Mouse (Mus musculus) forebrain, embryonic 11.5 days (tissue): ENCODE results near the gene Batf2. TPM values are rescaled to one million over a fixed set of nuclear protein-coding genes. Genes with fewer than 3 reads are reported as not detected.

ENCODE experiments used
- ATAC-seq: fragments of 200-750 bp; cut with Nextera tagmentation; replicated peaks from 2 replicates; pipeline ENCODE4 v1.8.0; 2017; ENCODE audit warnings: moderate TSS enrichment; ENCODE audit not compliant: low FRiP score
- DNase-seq: peaks from one replicate; pipeline ENCODE4 v3.0.0-alpha.2; 2017; ENCODE audit warnings: low spot score
- H3K27ac ChIP-seq: fragments of 300-500 bp; sonication (generic); 2 replicates; pipeline ENCODE4 v1.5.1; 2014; ENCODE audit warnings: low read depth, low read length
- H3K27me3 ChIP-seq: fragments of 300-500 bp; sonication (generic); 2 replicates; pipeline ENCODE4 v1.6.1; 2014; ENCODE audit warnings: mild to moderate bottlenecking, low read length, mixed read lengths; ENCODE audit not compliant: control insufficient read depth, insufficient read depth
- H3K36me3 ChIP-seq: fragments of 300-500 bp; sonication (generic); 2 replicates; pipeline ENCODE4 v1.6.1; 2014; ENCODE audit warnings: mild to moderate bottlenecking, low read length, moderate library complexity, mixed read lengths; ENCODE audit not compliant: control insufficient read depth, insufficient read depth
- H3K4me1 ChIP-seq: fragments of 300-500 bp; sonication (generic); replicated peaks from 2 replicates; pipeline ENCODE4 v1.6.1; 2014; ENCODE audit warnings: low read length, mixed read lengths; ENCODE audit not compliant: control insufficient read depth, insufficient read depth
- H3K4me2 ChIP-seq: fragments of 300-500 bp; sonication (generic); 2 replicates; pipeline ENCODE4 v1.6.1; 2014; ENCODE audit warnings: low read depth, mild to moderate bottlenecking, low read length, moderate library complexity, mixed read lengths; ENCODE audit not compliant: severe bottlenecking
- H3K4me3 ChIP-seq: fragments of 300-500 bp; sonication (generic); 2 replicates; pipeline ENCODE4 v1.5.1; 2014; ENCODE audit warnings: low read depth, low read length
- H3K9ac ChIP-seq: fragments of 300-500 bp; sonication (generic); 2 replicates; pipeline ENCODE4 v1.6.1; 2014; ENCODE audit warnings: low read length
- H3K9me3 ChIP-seq: fragments of 300-500 bp; sonication (generic); 2 replicates; pipeline ENCODE4 v1.6.1; 2016; ENCODE audit warnings: low read length, mixed read lengths; ENCODE audit not compliant: control insufficient read depth
- WGBS: fragments of 180-500 bp; shearing (Covaris S2); extraction: QIAGEN DNeasy Blood & Tissue Kit; methylation state at CpG from one replicate; pipeline ENCODE4 v1.1.7; 2014; 5-methylcytosine and 5-hydroxymethylcytosine counted together
- polyA plus RNA-seq: library from polyadenylated mRNA; unstranded; fragments of >200 nt; fragmentation: Nextera tagmentation; extraction: Ambion mirVana; gene quantifications from 2 replicates; pipeline ENCODE4 v1.2.1, GENCODE M21; 2014

Gene Batf2
- polyA plus RNA-seq, 1 experiment from 2014 or later = not detected

DNA sequence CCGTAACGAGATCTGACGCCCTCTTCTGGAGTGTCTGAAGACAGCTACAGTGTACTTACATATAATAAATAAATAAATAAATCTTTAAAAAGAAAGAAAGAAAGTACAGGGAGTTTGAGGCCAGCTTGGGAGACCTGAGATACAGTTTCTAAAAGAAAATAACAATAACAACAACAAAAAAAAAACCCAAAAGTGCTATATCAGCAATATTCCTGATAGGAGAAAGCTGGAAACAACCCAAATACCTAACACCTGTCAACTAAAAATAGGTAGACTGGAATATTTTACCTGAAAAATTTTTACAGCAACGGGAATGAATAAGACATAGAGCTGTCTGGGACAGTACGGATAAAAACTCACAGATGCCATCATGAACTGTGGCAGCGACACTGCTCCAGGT is 38.0 kb downstream of the Batf2 start:
- H3K27ac ChIP-seq = no peak overlapping the region
- 89% methylated on average over 5 of the region's 6 CpGs for WGBS

DNA sequence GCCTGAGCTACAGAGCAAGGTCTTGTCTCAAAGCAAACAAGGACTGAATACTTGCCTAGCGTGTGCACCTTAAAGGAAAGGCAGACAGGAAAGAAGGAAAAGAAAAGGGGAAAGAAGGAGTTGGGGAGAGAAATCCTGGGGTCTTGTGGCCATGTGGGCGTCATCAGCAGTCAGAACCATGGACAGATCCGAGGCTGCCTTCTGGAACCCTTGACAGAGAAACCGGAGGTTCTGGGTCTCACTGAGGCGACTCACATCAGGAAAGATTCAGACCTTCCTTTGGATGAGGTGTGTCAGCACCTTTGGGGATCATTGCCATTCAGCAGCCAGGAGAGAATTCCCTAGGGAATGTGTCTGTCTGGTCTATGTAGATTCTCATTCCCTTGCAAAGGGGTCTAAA is 40.8 kb downstream of the Batf2 start:
- H3K27me3 ChIP-seq = no peaks in the 10 kb centered on the region
- H3K9me3 ChIP-seq = no peaks in the 10 kb centered on the region
- no peak overlapping the region for H3K9ac ChIP-seq
- no peak overlapping the region for H3K4me3 ChIP-seq
- H3K4me1 ChIP-seq = no peaks in the 10 kb centered on the region
- ATAC-seq (no peak), DNase-seq (peak; percentile 59)
- WGBS = 31% methylated on average over 5 of the region's 5 CpGs
- no peak overlapping the region for H3K4me2 ChIP-seq
- no peak overlapping the region for H3K27ac ChIP-seq
- no peaks in the 10 kb centered on the region for H3K36me3 ChIP-seq

More for the DNA sequence above, 38.0 kb downstream of the Batf2 start:
- Histone ChIP-seq H3K4me3 (no peak overlapping the region), H3K36me3 (no peaks in the 10 kb centered on the region), H3K9ac (no peak overlapping the region), H3K4me1 (no peaks in the 10 kb centered on the region), H3K27me3 (no peaks in the 10 kb centered on the region), H3K4me2 (no peak overlapping the region), H3K9me3 (no peaks in the 10 kb centered on the region)
- ATAC-seq = no peak
- no peak for DNase-seq

DNA sequence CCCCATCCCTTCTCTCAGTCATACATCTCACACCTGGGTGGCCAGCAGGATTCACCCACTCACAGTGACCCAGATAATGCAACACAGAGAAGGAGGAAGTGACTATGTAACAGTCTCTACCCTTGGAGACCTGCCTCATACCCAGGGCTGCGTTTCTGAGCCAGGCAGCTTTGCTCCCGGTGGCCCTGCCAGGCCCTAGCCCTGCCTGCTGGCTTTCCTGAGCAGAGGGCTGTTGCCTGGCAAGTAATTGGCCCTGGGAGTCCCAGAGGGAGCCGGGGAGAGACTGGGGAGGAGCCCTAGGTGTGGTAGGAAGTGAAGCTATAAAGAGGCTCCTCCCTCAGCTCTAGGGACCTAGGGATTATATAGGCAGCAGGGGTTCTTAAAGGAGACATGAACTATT is 41.8 kb downstream of the Batf2 start:
- H3K27me3 ChIP-seq = no peaks in the 10 kb centered on the region
- no peak for DNase-seq
- no peaks in the 10 kb centered on the region for H3K9me3 ChIP-seq
- WGBS = 21% methylated on average over 3 of the region's 3 CpGs
- H3K27ac ChIP-seq = no peak overlapping the region
- H3K4me2 ChIP-seq = no peak overlapping the region
- no peak for ATAC-seq
- H3K36me3 ChIP-seq = no peaks in the 10 kb centered on the region
- H3K4me3 ChIP-seq = no peak overlapping the region
- H3K9ac ChIP-seq = no peak overlapping the region
- no peaks in the 10 kb centered on the region for H3K4me1 ChIP-seq

DNA sequence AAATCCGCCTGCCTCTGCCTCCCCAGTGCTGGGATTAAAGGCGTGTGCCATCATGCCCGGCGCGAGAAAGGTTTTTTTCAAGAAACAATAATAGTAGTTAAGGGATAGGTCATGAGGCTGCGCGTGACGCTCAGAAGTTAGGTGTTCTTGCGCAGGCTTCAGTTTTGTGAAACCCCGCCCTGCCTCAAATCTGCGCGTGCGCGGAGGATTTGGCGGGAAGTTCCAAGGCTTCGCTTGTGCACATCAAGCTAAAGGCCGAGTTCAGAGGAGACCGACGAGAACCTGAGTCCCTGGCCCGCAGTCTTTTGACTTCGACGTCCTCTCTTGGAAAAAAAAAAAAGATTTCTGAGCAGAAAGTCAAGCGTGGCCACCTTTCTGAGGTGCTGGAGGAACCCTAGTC is 43.3 kb downstream of the Batf2 start, which contains the start of gene Majin:
TSS of gene Majin (plus strand) at position 258 of the 400 bp plus-strand sequence.
- DNase-seq (no peak), ATAC-seq (no peak)
- Histone ChIP-seq H3K27me3 (no peaks in the 10 kb centered on the region), H3K9ac (no peak within 1 kb of the TSS), H3K36me3 (no peaks in the 10 kb centered on the region), H3K4me2 (no peak within 1 kb of the TSS), H3K27ac (no peak within 1 kb of the TSS), H3K4me3 (no peak within 1 kb of the TSS), H3K4me1 (no peaks in the 10 kb centered on the region), H3K9me3 (no peaks in the 10 kb centered on the region)
- 89% methylated on average over 23 of the region's 23 CpGs for WGBS

DNA sequence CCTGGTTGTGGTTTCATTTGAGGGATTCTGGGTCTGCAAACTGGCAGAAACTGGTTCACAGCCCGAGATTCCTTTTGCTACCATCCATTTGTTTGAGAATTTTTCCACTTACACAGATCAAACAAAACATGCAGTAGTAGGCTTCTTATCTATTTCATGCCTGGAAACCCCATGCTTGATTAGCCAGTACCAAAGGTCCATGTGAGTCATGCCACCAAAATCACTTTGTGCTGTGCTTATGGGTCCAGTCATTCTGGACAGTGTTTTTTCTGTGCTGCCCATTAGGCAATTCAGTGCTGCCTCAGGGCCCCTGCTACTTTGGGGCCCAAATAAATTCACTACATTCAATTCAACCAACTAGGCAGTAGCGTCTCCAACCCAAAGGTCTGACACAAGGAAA is 63.5 kb downstream of the Batf2 start:
- H3K9me3 ChIP-seq = no peaks in the 10 kb centered on the region
- ATAC-seq (no peak), DNase-seq (no peak)
- H3K4me2 ChIP-seq = no peak overlapping the region
- H3K27ac ChIP-seq = no peak overlapping the region
- H3K27me3 ChIP-seq = no peaks in the 10 kb centered on the region
- H3K36me3 ChIP-seq = no peaks in the 10 kb centered on the region
- no peak overlapping the region for H3K4me3 ChIP-seq
- 87% methylated on average over 2 of the region's 2 CpGs for WGBS
- no peaks in the 10 kb centered on the region for H3K4me1 ChIP-seq
- no peak overlapping the region for H3K9ac ChIP-seq

DNA sequence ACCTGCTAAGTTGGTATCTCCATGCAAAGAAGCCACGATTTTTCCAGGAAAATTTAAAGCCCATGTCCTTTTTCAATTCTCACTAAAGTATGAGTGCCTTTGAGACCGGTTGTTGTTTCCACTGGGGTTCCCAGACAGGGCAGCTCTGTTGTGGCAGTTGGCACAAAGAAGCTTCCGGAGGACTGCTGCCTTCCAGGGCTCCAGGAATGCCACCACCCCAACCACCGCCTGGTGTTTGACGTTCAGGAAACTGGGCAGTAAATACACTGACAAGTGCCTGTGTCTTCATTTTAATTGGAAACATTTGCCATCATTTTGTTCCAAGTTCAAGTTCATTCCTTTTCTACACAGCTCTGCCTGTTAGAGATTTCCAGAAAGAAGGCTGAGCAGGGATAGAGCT is 65.9 kb downstream of the Batf2 start:
- H3K4me2 ChIP-seq = no peak overlapping the region
- no peaks in the 10 kb centered on the region for H3K9me3 ChIP-seq
- H3K9ac ChIP-seq = no peak overlapping the region
- ATAC-seq (no peak), DNase-seq (no peak)
- H3K4me1 ChIP-seq = no peaks in the 10 kb centered on the region
- H3K4me3 ChIP-seq = no peak overlapping the region
- no peak overlapping the region for H3K27ac ChIP-seq
- 80% methylated on average over 5 of the region's 5 CpGs for WGBS
- H3K36me3 ChIP-seq = no peaks in the 10 kb centered on the region
- no peaks in the 10 kb centered on the region for H3K27me3 ChIP-seq

DNA sequence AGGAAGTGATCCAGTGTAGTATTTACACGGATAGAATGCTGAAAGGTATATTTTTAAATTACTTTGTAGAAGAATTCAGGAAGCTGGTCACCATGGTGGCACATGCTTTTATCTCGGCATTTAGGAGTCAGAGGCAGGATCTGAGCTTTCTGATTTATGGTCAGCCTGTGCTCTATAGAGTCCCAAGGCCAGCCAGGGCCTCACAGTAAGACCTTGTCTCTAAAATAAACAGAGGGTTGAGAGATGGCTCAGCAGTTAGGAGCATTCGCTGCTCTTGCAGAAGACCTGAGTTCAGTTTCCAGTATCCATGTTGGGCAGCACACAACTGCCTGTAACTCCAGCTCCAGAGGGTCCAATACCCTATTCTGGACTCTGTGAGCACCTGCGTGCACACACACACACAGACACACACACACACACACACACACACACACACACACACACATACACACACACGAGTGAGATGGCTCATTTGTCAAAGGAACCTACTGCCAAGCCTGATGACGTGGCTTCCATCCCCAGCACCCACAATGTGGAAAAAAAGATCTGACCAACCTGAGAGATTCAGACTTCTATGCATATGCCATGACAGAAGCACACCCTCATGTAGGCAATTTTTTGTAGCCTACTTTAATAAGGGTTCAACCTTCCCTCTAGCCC is 75.4 kb downstream of the Batf2 start:
- 79% methylated on average over 6 of the region's 6 CpGs for WGBS
- no peak for DNase-seq
- no peak overlapping the region for H3K27ac ChIP-seq
- H3K36me3 ChIP-seq = no peaks in the 10 kb centered on the region
- no peaks in the 10 kb centered on the region for H3K4me1 ChIP-seq
- ATAC-seq = no peak
- H3K27me3 ChIP-seq = no peaks in the 10 kb centered on the region
- no peak overlapping the region for H3K9ac ChIP-seq
- H3K4me3 ChIP-seq = no peak overlapping the region
- H3K4me2 ChIP-seq = no peak overlapping the region
- no peaks in the 10 kb centered on the region for H3K9me3 ChIP-seq

DNA sequence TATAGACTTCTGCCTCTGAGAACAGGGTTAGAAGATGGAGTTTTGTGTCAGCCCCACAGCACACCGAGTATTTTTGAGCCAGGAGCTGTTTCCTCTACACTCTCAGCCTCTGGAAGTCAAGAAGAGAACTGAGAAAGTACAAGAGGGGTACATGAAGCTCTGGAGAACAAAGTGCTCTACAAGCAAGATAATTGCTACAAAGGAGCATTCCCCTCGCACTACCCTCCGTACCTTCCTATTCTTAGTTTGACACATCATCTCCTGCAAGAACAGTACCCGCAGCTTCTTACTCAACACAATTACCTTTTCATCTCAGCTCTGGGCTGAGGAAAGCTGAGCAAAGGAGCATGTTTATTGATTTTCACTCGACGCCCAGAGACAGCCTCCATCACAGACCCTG is 77.8 kb downstream of the Batf2 start:
- no peak overlapping the region for H3K9ac ChIP-seq
- ATAC-seq (no peak), DNase-seq (peak; percentile 15)
- no peak overlapping the region for H3K4me3 ChIP-seq
- 70% methylated on average over 6 of the region's 6 CpGs for WGBS
- H3K27me3 ChIP-seq = no peaks in the 10 kb centered on the region
- no peaks in the 10 kb centered on the region for H3K4me1 ChIP-seq
- no peak overlapping the region for H3K27ac ChIP-seq
- H3K9me3 ChIP-seq = no peaks in the 10 kb centered on the region
- no peak overlapping the region for H3K4me2 ChIP-seq
- no peaks in the 10 kb centered on the region for H3K36me3 ChIP-seq
